Mouse (Mus musculus): ENCODE data around the gene Rara. TPM values are rescaled to one million over a fixed set of nuclear protein-coding genes. Genes with fewer than 3 reads are reported as not detected.

Rara gene
- total and polyA plus RNA-seq, 3 experiments: 12.1 to 13.7 TPM; not detected in 1

GRCm38 (mm10) chr11:98959437-98960312 lies 32.1 kb downstream of the Rara start:
- no peaks in the 10 kb centered on the region for H3K27me3 ChIP-seq (ENCODE audit: control insufficient read depth in 1 of 2, insufficient read depth in 2 of 2, low read length in 2 of 2)
- peak; percentile 99 for DNase-seq (ENCODE audit: low read depth, low spot score)
- H3K4me3 ChIP-seq (ENCODE audit: control insufficient read depth in 1 of 2, insufficient read depth in 1 of 2, low read depth in 2 of 2, low read length in 2 of 2): peak overlapping the region; percentile 67 to 84
- H3K79me2 ChIP-seq (ENCODE audit: control insufficient read depth, insufficient read depth, low read length, poor library complexity): peaks cover 3% of the 10 kb centered on the region
- peak overlapping the region; percentile 91 for H3K27ac ChIP-seq (ENCODE audit: control insufficient read depth, low read depth, low read length)
- H3K36me3 ChIP-seq (ENCODE audit: control insufficient read depth in 1 of 2, insufficient read depth in 2 of 2, low read length in 2 of 2): peaks cover 0 to 23% of the 10 kb centered on the region in 2 experiments; a peak in 2 of 4 replicates
- peak overlapping the region; percentile 79 for H3K9ac ChIP-seq (ENCODE audit: control insufficient read depth, low read depth, low read length, poor library complexity, severe bottlenecking)
- peaks cover 6 to 37% of the 10 kb centered on the region in 2 experiments for H3K4me1 ChIP-seq (ENCODE audit: control insufficient read depth in 1 of 2, insufficient read depth in 2 of 2, low read length in 2 of 2)
- no peaks in the 10 kb centered on the region for H3K9me3 ChIP-seq (replicated peaks; ENCODE audit: insufficient read depth, low read length)
- peak; percentile 97 for TF ChIP-seq TBP (IDR thresholded peaks at IDR 0.05; ENCODE audit: low read depth, low read length)
- no peak for TF ChIP-seq MEF2A (IDR thresholded peaks at IDR 0.05; ENCODE audit: extremely low read depth, insufficient replicate concordance, low read depth, low read length, poor library complexity, severe bottlenecking)
- TF ChIP-seq NELFE (IDR thresholded peaks at IDR 0.05; ENCODE audit: low read depth, low read length): peak; percentile 83
- peak; percentile 73 for TF ChIP-seq TCF12 (IDR thresholded peaks at IDR 0.05; ENCODE audit: low read depth, low read length)
- peak; percentile 79; the same call in 1 of the 2 replicates for TF ChIP-seq MYC (IDR thresholded peaks at IDR 0.05; ENCODE audit: low read depth, low read length)
- no peak for TF ChIP-seq CHD2 (IDR thresholded peaks at IDR 0.05; ENCODE audit: low read length)
- no peak for TF ChIP-seq POLR2AphosphoS5 (IDR thresholded peaks at IDR 0.05; ENCODE audit: borderline replicate concordance, low read depth, low read length)
- TF ChIP-seq ETS1 (IDR thresholded peaks at IDR 0.05; ENCODE audit: low read depth, low read length): peak; percentile 88
- peak; percentile 25; the same call in 1 of the 2 replicates for TF ChIP-seq NRF1 (IDR thresholded peaks at IDR 0.05; ENCODE audit: insufficient read depth, low read depth, low read length, poor library complexity, severe bottlenecking)
- TF ChIP-seq MAX (IDR thresholded peaks at IDR 0.05; ENCODE audit: low read length): peak; percentile 71
- TF ChIP-seq EP300 (IDR thresholded peaks at IDR 0.05; ENCODE audit: low read depth in 1 of 2, low read length in 2 of 2): peak; percentile 58 to 65; a peak in 3 of 4 replicates
- peak; percentile 34 for TF ChIP-seq TAL1 (IDR thresholded peaks at IDR 0.05; ENCODE audit: low read length)
- peak; percentile 96 for TF ChIP-seq SIN3A (IDR thresholded peaks at IDR 0.05; ENCODE audit: low read length)
- no peak for TF ChIP-seq CHD1 (IDR thresholded peaks at IDR 0.05; ENCODE audit: low read depth, low read length)
- TF ChIP-seq ZMIZ1 (IDR thresholded peaks at IDR 0.05; ENCODE audit: low read depth, low read length): peak; percentile 87; the same call in 1 of the 2 replicates
- no peak for TF ChIP-seq MYB (IDR thresholded peaks at IDR 0.05; ENCODE audit: low read depth, low read length)
- TF ChIP-seq ZC3H11A (IDR thresholded peaks at IDR 0.05; ENCODE audit: low read depth, low read length): no peak
- TF ChIP-seq USF1 (IDR thresholded peaks at IDR 0.05; ENCODE audit: low read depth, low read length): no peak
- no peak for TF ChIP-seq JUND (IDR thresholded peaks at IDR 0.05; ENCODE audit: low read depth, low read length)
- TF ChIP-seq KAT2A (conservative IDR thresholded peaks at IDR 0.05; ENCODE audit: low read depth, low read length): no peak; the same call in 1 of the 2 replicates
- no peak for TF ChIP-seq GABPA (IDR thresholded peaks at IDR 0.05; ENCODE audit: low read depth, low read length)
- TF ChIP-seq UBTF (IDR thresholded peaks at IDR 0.05; ENCODE audit: borderline replicate concordance, insufficient read depth, low read depth, low read length): no peak
- peak; percentile 89 for TF ChIP-seq ELF1 (IDR thresholded peaks at IDR 0.05; ENCODE audit: low read depth, low read length)
- no peak for TF ChIP-seq MAFK (IDR thresholded peaks at IDR 0.05; ENCODE audit: borderline replicate concordance, low read depth, low read length)
- no peak for TF ChIP-seq SMC3 (IDR thresholded peaks at IDR 0.05; ENCODE audit: low read depth, low read length)
- TF ChIP-seq HCFC1 (IDR thresholded peaks at IDR 0.05; ENCODE audit: low read depth, low read length): peak; percentile 85
- TF ChIP-seq MAZ (IDR thresholded peaks at IDR 0.05; ENCODE audit: low read depth, low read length): peak; percentile 44; the same call in 1 of the 2 replicates
- TF ChIP-seq POLR2A (IDR thresholded peaks at IDR 0.05; ENCODE audit: control insufficient read depth in 1 of 2, insufficient read depth in 1 of 2, low read depth in 1 of 2, low read length in 2 of 2, poor library complexity in 1 of 2): peak; percentile 91 to 93
- no peak for TF ChIP-seq CTCF (IDR thresholded peaks at IDR 0.05 in 2 of 3, conservative IDR thresholded peaks at IDR 0.05 in 1 of 3; ENCODE audit: control insufficient read depth in 1 of 3, insufficient read depth in 1 of 3, low read depth in 2 of 3, low read length in 3 of 3, poor library complexity in 1 of 3, severe bottlenecking in 1 of 3)
- TF ChIP-seq RCOR1 (IDR thresholded peaks at IDR 0.05; ENCODE audit: low read depth, low read length): no peak; the same call in 1 of the 2 replicates
- TF ChIP-seq E2F4 (IDR thresholded peaks at IDR 0.05; ENCODE audit: borderline replicate concordance, low read depth, low read length): peak; percentile 81; the same call in 1 of the 2 replicates
- no peak for TF ChIP-seq USF2 (IDR thresholded peaks at IDR 0.05; ENCODE audit: borderline replicate concordance in 1 of 2, insufficient read depth in 1 of 2, low read depth in 1 of 2, low read length in 2 of 2)
- no peak for TF ChIP-seq BHLHE40 (IDR thresholded peaks at IDR 0.05; ENCODE audit: borderline replicate concordance, low read depth, low read length)
- no peak for TF ChIP-seq ZKSCAN1 (IDR thresholded peaks at IDR 0.05; ENCODE audit: low read depth, low read length)
